Mouse (Mus musculus) lung, embryonic 15.5 days (tissue): ENCODE results near the gene Fnbp1l. TPM values are rescaled to one million over a fixed set of nuclear protein-coding genes. Genes with fewer than 3 reads are reported as not detected.

ENCODE experiments used
- ATAC-seq: fragments of 200-750 bp; cut with Nextera tagmentation; 2 replicates; pipeline ENCODE4 v1.8.0; 2017; ENCODE audit warnings: moderate number of reproducible peaks, borderline replicate concordance; ENCODE audit not compliant: low FRiP score, low TSS enrichment; ENCODE audit errors: extremely low read depth
- H3K27ac ChIP-seq: fragments of 300-500 bp; sonication (generic); 2 replicates; pipeline ENCODE4 v1.5.1; 2015; ENCODE audit warnings: moderate library complexity, mild to moderate bottlenecking, inconsistent platforms
- H3K27me3 ChIP-seq: fragments of 300-500 bp; sonication (generic); 2 replicates; pipeline ENCODE4 v1.6.1; 2015; ENCODE audit warnings: inconsistent platforms
- H3K36me3 ChIP-seq: fragments of 300-500 bp; sonication (generic); 2 replicates; pipeline ENCODE4 v1.6.1; 2015; ENCODE audit warnings: inconsistent platforms
- H3K4me1 ChIP-seq: fragments of 300-500 bp; sonication (generic); 2 replicates; pipeline ENCODE4 v1.6.1; 2015; ENCODE audit warnings: inconsistent platforms
- H3K4me2 ChIP-seq: fragments of 300-500 bp; sonication (generic); 2 replicates; pipeline ENCODE4 v1.6.1; 2015; ENCODE audit warnings: inconsistent platforms, mild to moderate bottlenecking, moderate library complexity
- H3K4me3 ChIP-seq: fragments of 300-500 bp; sonication (generic); 2 replicates; pipeline ENCODE4 v1.5.1; 2015; ENCODE audit warnings: mild to moderate bottlenecking, inconsistent platforms
- H3K9ac ChIP-seq: fragments of 300-500 bp; sonication (generic); 2 replicates; pipeline ENCODE4 v1.6.1; 2015; ENCODE audit warnings: inconsistent platforms
- H3K9me3 ChIP-seq: fragments of 300-500 bp; sonication (generic); 2 replicates; pipeline ENCODE4 v1.6.1; 2016; ENCODE audit warnings: inconsistent platforms
- WGBS: fragments of 180-500 bp; shearing (Covaris S2); methylation state at CpG from one replicate; pipeline ENCODE4 v1.1.7; 2015; 5-methylcytosine and 5-hydroxymethylcytosine counted together
- polyA plus RNA-seq: library from polyadenylated mRNA; unstranded; fragments of >200 nt; fragmentation: Nextera tagmentation; extraction: Ambion mirVana; gene quantifications from 2 replicates; pipeline ENCODE4 v1.2.1, GENCODE M21; 2015

Gene Fnbp1l
- polyA plus RNA-seq, 1 experiment from 2014 or later, result 52.8 TPM

- Histone ChIP-seq H3K4me2 (no peak overlapping the region), H3K9ac (no peak overlapping the region), H3K27ac (no peak overlapping the region), H3K4me1 (peaks cover 11% of the 10 kb centered on the region), H3K4me3 (no peak overlapping the region), H3K9me3 (no peaks in the 10 kb centered on the region), H3K27me3 (no peaks in the 10 kb centered on the region), H3K36me3 (no peaks in the 10 kb centered on the region)
- no peak for ATAC-seq
- WGBS, result 70% methylated on average over 4 of the region's 4 CpGs
Observed at GRCm38 (mm10) chr3:122599291-122599690, 20.2 kb downstream of the Fnbp1l start.

- no peak for ATAC-seq
- Histone ChIP-seq H3K4me1 (peaks cover 13% of the 10 kb centered on the region; the same call in 1 of the 2 replicates), H3K4me2 (no peak overlapping the region), H3K27me3 (no peaks in the 10 kb centered on the region), H3K36me3 (0 out of 2 replicates have a peak, but pooled peaks cover 2% of the 10 kb centered on the region), H3K9ac (no peak overlapping the region), H3K4me3 (no peak overlapping the region), H3K9me3 (no peaks in the 10 kb centered on the region), H3K27ac (no peak overlapping the region)
- WGBS, result 90% methylated on average over 5 of the region's 5 CpGs
Observed at GRCm38 (mm10) chr3:122590804-122591203, 28.7 kb downstream of the Fnbp1l start.

DNA sequence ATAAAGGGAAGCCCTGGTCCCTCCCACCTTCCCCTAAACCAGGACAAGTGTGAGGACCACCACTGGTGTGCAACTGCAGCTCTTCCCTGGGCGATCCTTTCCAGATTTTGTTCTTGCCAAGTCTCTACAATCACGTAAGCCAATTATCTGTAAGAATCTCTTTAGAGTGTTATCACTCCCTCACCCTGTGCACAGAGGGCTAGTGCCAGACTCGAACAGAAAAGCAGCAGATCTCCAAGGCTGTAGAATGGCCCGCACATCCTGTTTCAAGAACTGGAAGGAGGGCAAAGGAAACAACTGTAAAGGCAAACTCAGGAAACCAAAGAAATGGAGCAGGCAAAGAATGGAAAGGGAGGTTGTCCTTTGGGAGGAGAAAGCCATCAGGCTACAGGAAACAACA lies 29.2 kb downstream of the Fnbp1l start:
- 0 out of 2 replicates have a peak, but pooled peaks cover 2% of the 10 kb centered on the region for H3K36me3 ChIP-seq
- no peaks in the 10 kb centered on the region for H3K27me3 ChIP-seq
- peaks cover 13% of the 10 kb centered on the region; the same call in 1 of the 2 replicates for H3K4me1 ChIP-seq
- WGBS, result 38% methylated on average over 4 of the region's 4 CpGs
- H3K9ac ChIP-seq, result no peak overlapping the region
- H3K27ac ChIP-seq, result peak overlapping the region; percentile 26
- no peaks in the 10 kb centered on the region for H3K9me3 ChIP-seq
- ATAC-seq, result no peak
- no peak overlapping the region for H3K4me2 ChIP-seq
- H3K4me3 ChIP-seq, result no peak overlapping the region

- ATAC-seq, result no peak
- peaks cover 13% of the 10 kb centered on the region; the same call in 1 of the 2 replicates for H3K4me1 ChIP-seq
- WGBS, result 75% methylated on average over 3 of the region's 3 CpGs
- H3K27ac ChIP-seq, result no peak overlapping the region
- no peak overlapping the region for H3K9ac ChIP-seq
- H3K36me3 ChIP-seq, result 0 out of 2 replicates have a peak, but pooled peaks cover 4% of the 10 kb centered on the region
- no peaks in the 10 kb centered on the region for H3K27me3 ChIP-seq
- H3K4me2 ChIP-seq, result no peak overlapping the region
- H3K9me3 ChIP-seq, result no peaks in the 10 kb centered on the region
- H3K4me3 ChIP-seq, result no peak overlapping the region
Observed at GRCm38 (mm10) chr3:122586918-122587641, 32.4 kb downstream of the Fnbp1l start.

GRCm38 (mm10) chr3:122577360-122577759 lies 42.2 kb downstream of the Fnbp1l start:
- no peak overlapping the region for H3K9ac ChIP-seq
- peaks cover 18% of the 10 kb centered on the region; the same call in 1 of the 2 replicates for H3K4me1 ChIP-seq
- no peak overlapping the region for H3K27ac ChIP-seq
- H3K9me3 ChIP-seq, result no peaks in the 10 kb centered on the region
- no peaks in the 10 kb centered on the region for H3K27me3 ChIP-seq
- H3K4me3 ChIP-seq, result no peak overlapping the region
- H3K4me2 ChIP-seq, result no peak overlapping the region
- H3K36me3 ChIP-seq, result peaks cover 6% of the 10 kb centered on the region; the same call in 1 of the 2 replicates
- no peak for ATAC-seq

DNA sequence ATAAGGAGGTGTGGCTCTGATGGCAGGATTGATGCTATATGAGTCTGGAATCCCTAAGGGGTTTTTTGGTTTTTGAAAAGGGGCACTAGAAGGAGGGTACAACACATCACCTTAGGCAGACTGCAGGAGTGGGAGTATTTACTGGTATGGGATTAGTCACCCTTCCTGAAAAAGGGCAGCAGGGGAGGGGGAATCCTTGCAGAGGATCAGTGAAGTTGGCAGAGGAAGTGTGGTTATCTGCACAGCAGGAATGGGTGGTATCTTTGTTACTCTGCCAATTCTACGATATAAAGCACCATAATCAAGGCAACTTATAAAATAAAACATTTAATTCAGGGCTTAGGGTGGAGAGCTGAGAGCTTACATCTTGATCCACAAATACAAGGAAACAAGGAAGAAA lies 44.6 kb downstream of the Fnbp1l start:
- Histone ChIP-seq H3K27me3 (no peaks in the 10 kb centered on the region), H3K27ac (no peak overlapping the region), H3K4me2 (no peak overlapping the region), H3K4me1 (peaks cover 18% of the 10 kb centered on the region; the same call in 1 of the 2 replicates), H3K4me3 (no peak overlapping the region), H3K9me3 (no peaks in the 10 kb centered on the region), H3K9ac (no peak overlapping the region), H3K36me3 (peaks cover 6% of the 10 kb centered on the region; the same call in 1 of the 2 replicates)
- WGBS, result 73% methylated on average over 1 of the region's 1 CpGs
- ATAC-seq, result no peak

DNA sequence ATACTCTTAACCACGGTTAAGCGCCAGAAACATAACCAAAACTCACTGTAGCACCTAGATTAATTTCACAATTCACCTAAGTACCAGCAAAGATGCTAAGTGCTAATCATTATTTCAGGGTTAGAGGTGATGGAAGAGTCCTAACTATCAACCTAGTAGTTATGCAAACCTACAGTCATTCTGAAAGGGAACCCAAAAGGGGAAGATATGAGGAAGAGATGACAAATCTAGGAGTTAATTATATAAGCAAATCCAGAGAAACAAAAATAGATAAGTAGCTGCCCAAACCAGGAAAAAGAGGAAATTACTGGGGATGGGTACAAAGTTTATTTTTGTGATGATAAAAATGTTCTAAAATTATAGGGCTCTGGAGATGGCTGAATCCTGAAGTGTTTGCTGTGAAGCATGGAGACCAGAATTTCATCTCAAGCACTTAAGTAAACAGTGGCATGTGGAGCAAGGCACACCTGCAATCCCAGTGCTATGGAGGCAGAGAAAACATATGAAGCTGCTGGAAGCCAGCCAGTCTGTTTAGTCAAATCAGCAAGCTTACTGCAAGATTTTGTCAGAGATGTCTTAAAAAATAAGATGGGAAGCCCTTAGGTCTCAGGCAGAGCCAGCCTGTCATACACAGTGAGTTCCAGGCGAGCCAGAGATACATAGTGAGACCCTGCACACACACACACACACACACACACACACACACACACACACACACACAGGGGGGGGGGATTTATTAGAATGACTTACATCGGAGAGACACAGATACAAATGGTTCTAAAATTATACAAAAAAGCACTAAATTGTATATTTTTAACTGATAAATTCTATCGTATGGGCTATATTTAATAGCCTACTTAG lies 45.9 kb downstream of the Fnbp1l start:
- no peak overlapping the region for H3K27ac ChIP-seq
- H3K36me3 ChIP-seq, result peaks cover 10% of the 10 kb centered on the region; the same call in 1 of the 2 replicates
- no peak overlapping the region for H3K4me3 ChIP-seq
- 75% methylated on average over 5 of the region's 5 CpGs for WGBS
- H3K27me3 ChIP-seq, result no peaks in the 10 kb centered on the region
- no peak overlapping the region for H3K4me2 ChIP-seq
- ATAC-seq, result no peak
- H3K9ac ChIP-seq, result no peak overlapping the region
- peaks cover 9% of the 10 kb centered on the region; the same call in 1 of the 2 replicates for H3K4me1 ChIP-seq
- no peaks in the 10 kb centered on the region for H3K9me3 ChIP-seq

GRCm38 (mm10) chr3:122566549-122566948 lies 53.0 kb downstream of the Fnbp1l start:
- ATAC-seq, result no peak
- no peak overlapping the region for H3K4me2 ChIP-seq
- 58% methylated on average over 4 of the region's 4 CpGs for WGBS
- peaks cover 13% of the 10 kb centered on the region for H3K36me3 ChIP-seq
- H3K4me1 ChIP-seq, result no peaks in the 10 kb centered on the region; the same call in 1 of the 2 replicates
- no peaks in the 10 kb centered on the region for H3K9me3 ChIP-seq
- H3K9ac ChIP-seq, result no peak overlapping the region
- no peaks in the 10 kb centered on the region for H3K27me3 ChIP-seq
- H3K27ac ChIP-seq, result no peak overlapping the region
- no peak overlapping the region for H3K4me3 ChIP-seq

DNA sequence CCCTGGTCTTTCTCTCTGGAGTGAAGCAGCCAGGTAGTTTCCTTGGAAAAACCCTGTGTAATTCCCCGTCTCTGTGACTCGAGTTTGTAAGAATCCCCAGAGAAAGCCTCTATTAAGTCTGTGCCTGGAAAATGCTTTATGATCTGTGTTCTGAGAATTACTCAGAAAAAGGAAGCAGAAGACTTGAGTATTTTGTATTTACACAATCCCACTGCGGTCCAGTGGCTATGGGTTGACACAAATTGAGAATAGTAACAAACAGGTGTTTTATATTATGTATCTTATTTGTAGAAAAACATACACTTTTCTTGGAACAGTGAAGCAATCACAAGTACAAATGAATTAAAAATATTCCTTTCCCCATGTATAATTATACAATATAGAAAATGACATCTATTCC lies 53.4 kb downstream of the Fnbp1l start:
- Histone ChIP-seq H3K9ac (no peak overlapping the region), H3K27ac (no peak overlapping the region), H3K4me1 (no peaks in the 10 kb centered on the region), H3K4me3 (no peak overlapping the region), H3K4me2 (no peak overlapping the region), H3K27me3 (no peaks in the 10 kb centered on the region), H3K9me3 (no peaks in the 10 kb centered on the region), H3K36me3 (peaks cover 13% of the 10 kb centered on the region)
- WGBS, result 65% methylated on average over 3 of the region's 3 CpGs
- no peak for ATAC-seq

DNA sequence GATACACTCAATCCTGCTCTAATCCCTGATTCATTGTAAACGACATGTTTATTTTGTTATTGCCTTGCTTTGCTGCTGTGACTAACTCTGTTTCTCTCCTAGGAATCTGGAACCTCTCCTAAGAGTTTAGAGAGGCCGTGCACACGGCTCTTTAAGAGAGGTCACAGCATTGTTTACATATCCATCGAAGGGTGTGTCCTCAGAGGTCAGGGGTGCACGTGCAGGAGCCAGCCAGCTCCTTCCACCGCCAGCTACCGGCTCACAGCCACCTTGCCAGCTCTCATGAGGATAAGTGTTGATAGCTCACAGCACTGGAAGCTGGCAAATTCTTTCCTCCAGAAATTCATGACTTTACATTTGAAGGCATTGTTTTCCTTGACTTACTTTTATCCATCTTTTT lies 54.2 kb downstream of the Fnbp1l start:
- H3K9ac ChIP-seq, result no peak overlapping the region
- H3K4me1 ChIP-seq, result no peaks in the 10 kb centered on the region
- no peak overlapping the region for H3K27ac ChIP-seq
- 11% methylated on average over 7 of the region's 7 CpGs for WGBS
- no peak for ATAC-seq
- peaks cover 13% of the 10 kb centered on the region for H3K36me3 ChIP-seq
- no peak overlapping the region for H3K4me3 ChIP-seq
- no peaks in the 10 kb centered on the region for H3K9me3 ChIP-seq
- no peak overlapping the region for H3K4me2 ChIP-seq
- no peaks in the 10 kb centered on the region for H3K27me3 ChIP-seq

- H3K9ac ChIP-seq, result no peak overlapping the region
- H3K27ac ChIP-seq, result no peak overlapping the region
- H3K9me3 ChIP-seq, result no peaks in the 10 kb centered on the region
- H3K4me2 ChIP-seq, result no peak overlapping the region
- WGBS, result 51% methylated on average over 2 of the region's 2 CpGs
- no peaks in the 10 kb centered on the region for H3K27me3 ChIP-seq
- ATAC-seq, result no peak
- no peak overlapping the region for H3K4me3 ChIP-seq
- peaks cover 6% of the 10 kb centered on the region for H3K36me3 ChIP-seq
- no peaks in the 10 kb centered on the region for H3K4me1 ChIP-seq
Observed at GRCm38 (mm10) chr3:122557766-122558165, 61.7 kb downstream of the Fnbp1l start.

DNA sequence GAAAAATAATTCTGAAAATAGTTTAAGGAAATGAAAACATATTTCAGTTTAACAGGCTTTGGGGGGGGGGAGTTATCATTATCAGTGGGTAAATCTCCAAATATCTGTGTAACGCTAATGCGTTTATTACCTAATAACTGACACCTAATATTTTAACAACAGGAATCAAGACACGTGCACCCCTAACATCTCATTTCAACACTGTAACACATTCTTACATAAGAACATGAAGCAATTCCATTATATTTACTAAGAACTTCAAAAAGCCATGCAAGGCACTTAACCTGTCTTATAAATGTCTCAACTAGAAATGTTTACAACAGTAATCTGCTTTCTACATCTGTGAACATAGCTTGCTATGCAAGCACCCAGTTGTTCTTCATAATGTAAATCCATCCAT lies 68.3 kb downstream of the Fnbp1l start:
- Histone ChIP-seq H3K36me3 (peaks cover 9% of the 10 kb centered on the region; the same call in 1 of the 2 replicates), H3K4me2 (no peak overlapping the region), H3K9ac (no peak overlapping the region), H3K27me3 (no peaks in the 10 kb centered on the region), H3K4me3 (no peak overlapping the region), H3K4me1 (no peaks in the 10 kb centered on the region), H3K27ac (no peak overlapping the region), H3K9me3 (no peaks in the 10 kb centered on the region)
- WGBS, result 88% methylated on average over 3 of the region's 3 CpGs
- no peak for ATAC-seq
